Mouse (Mus musculus) lung, embryonic 16.5 days (tissue): ENCODE data around the gene Ndufa7. TPM values are rescaled to one million over a fixed set of nuclear protein-coding genes. Genes with fewer than 3 reads are reported as not detected.
"Not testable (repeated sequence)": the region's sequence is repeated elsewhere in the genome, so short reads cannot be mapped to it uniquely, and the experiment has no call there.

Source experiments
- ATAC-seq: fragments of 200-750 bp; cut with Nextera tagmentation; 2 replicates; pipeline ENCODE4 v1.8.0; 2017; ENCODE audit warnings: low read depth, mild to moderate bottlenecking, moderate library complexity
- H3K27ac ChIP-seq: fragments of 300-500 bp; sonication (generic); 2 replicates; pipeline ENCODE4 v1.5.1; 2014; ENCODE audit warnings: mild to moderate bottlenecking, control low read depth, low read length
- H3K27me3 ChIP-seq: fragments of 300-500 bp; sonication (generic); 2 replicates; pipeline ENCODE4 v1.6.1; 2014; ENCODE audit warnings: low read depth, low read length, mixed read lengths; ENCODE audit not compliant: control insufficient read depth, insufficient read depth
- H3K36me3 ChIP-seq: fragments of 300-500 bp; sonication (generic); 2 replicates; pipeline ENCODE4 v1.6.1; 2014; ENCODE audit warnings: low read length; ENCODE audit not compliant: control insufficient read depth, insufficient read depth
- H3K4me1 ChIP-seq: fragments of 300-500 bp; sonication (generic); replicated peaks from 2 replicates; pipeline ENCODE4 v1.6.1; 2014; ENCODE audit warnings: low read length, mixed read lengths; ENCODE audit not compliant: control insufficient read depth, insufficient read depth
- H3K4me2 ChIP-seq: fragments of 300-500 bp; sonication (generic); 2 replicates; pipeline ENCODE4 v1.6.1; 2014; ENCODE audit warnings: low read depth, low read length, control low read depth
- H3K4me3 ChIP-seq: fragments of 300-500 bp; sonication (generic); 2 replicates; pipeline ENCODE4 v1.5.1; 2014; ENCODE audit warnings: mild to moderate bottlenecking, low read length, control low read depth
- H3K9ac ChIP-seq: fragments of 300-500 bp; sonication (generic); 2 replicates; pipeline ENCODE4 v1.6.1; 2014; ENCODE audit warnings: low read length, control low read depth
- H3K9me3 ChIP-seq: fragments of 300-500 bp; sonication (generic); 2 replicates; pipeline ENCODE4 v1.6.1; 2016; ENCODE audit warnings: low read length; ENCODE audit not compliant: control insufficient read depth
- WGBS: fragments of 180-500 bp; shearing (Covaris S2); extraction: QIAGEN DNeasy Blood & Tissue Kit; methylation state at CpG from one replicate; pipeline ENCODE4 v1.1.7; 2014; 5-methylcytosine and 5-hydroxymethylcytosine counted together
- polyA plus RNA-seq: library from polyadenylated mRNA; unstranded; fragments of >200 nt; fragmentation: Nextera tagmentation; extraction: Ambion mirVana; gene quantifications from 2 replicates; pipeline ENCODE4 v1.2.1, GENCODE M21; 2015

The Ndufa7 gene
- polyA plus RNA-seq, 1 experiment from 2014 or later: 489 TPM

- no peaks in the 10 kb centered on the region for H3K9me3 ChIP-seq
- peak within 1 kb of the TSS; percentile 81 for H3K9ac ChIP-seq
- H3K4me1 ChIP-seq: peaks cover 10% of the 10 kb centered on the region
- WGBS: under 1% methylated on average over 45 of the region's 45 CpGs
- no peaks in the 10 kb centered on the region for H3K27me3 ChIP-seq
- peak; percentile 96 for ATAC-seq
- peak within 1 kb of the TSS; percentile 94 for H3K4me2 ChIP-seq
- no peaks in the 10 kb centered on the region; the same call in 1 of the 2 replicates for H3K36me3 ChIP-seq
- peak within 1 kb of the TSS; percentile 88 for H3K4me3 ChIP-seq
- H3K27ac ChIP-seq: peak within 1 kb of the TSS; percentile 73
These were observed 18.8 kb downstream of the Ndufa7 start, which contains the start of gene Cd320 for GRCm38 (mm10) chr17:33842966-33843795. Gene Cd320, plus strand, starts transcription at chr17:33843091.

GRCm38 (mm10) chr17:33844196-33844595 lies 19.8 kb downstream of the Ndufa7 start:
- H3K4me2 ChIP-seq: no peak overlapping the region; the same call in 1 of the 2 replicates
- no peaks in the 10 kb centered on the region for H3K9me3 ChIP-seq
- 58% methylated on average over 1 of the region's 1 CpGs for WGBS
- 0 out of 2 replicates have a peak overlapping the region, but pooled peaks have one; percentile 4 for H3K9ac ChIP-seq
- H3K27me3 ChIP-seq: no peaks in the 10 kb centered on the region
- H3K36me3 ChIP-seq: no peaks in the 10 kb centered on the region
- no peak for ATAC-seq
- H3K4me1 ChIP-seq: peaks cover 10% of the 10 kb centered on the region
- H3K4me3 ChIP-seq: no peak overlapping the region
- no peak overlapping the region for H3K27ac ChIP-seq

GRCm38 (mm10) chr17:33848139-33848538 lies 23.8 kb downstream of the Ndufa7 start:
- WGBS: 67% methylated on average over 8 of the region's 8 CpGs
- H3K4me2 ChIP-seq: no peak overlapping the region
- no peak overlapping the region for H3K9ac ChIP-seq
- H3K27ac ChIP-seq: no peak overlapping the region
- ATAC-seq: no peak
- H3K9me3 ChIP-seq: no peaks in the 10 kb centered on the region
- no peaks in the 10 kb centered on the region for H3K27me3 ChIP-seq
- H3K4me1 ChIP-seq: peaks cover 10% of the 10 kb centered on the region
- H3K36me3 ChIP-seq: 0 out of 2 replicates have a peak, but pooled peaks cover 2% of the 10 kb centered on the region
- H3K4me3 ChIP-seq: no peak overlapping the region

GRCm38 (mm10) chr17:33851331-33851730 lies 27.0 kb downstream of the Ndufa7 start:
- no peak overlapping the region for H3K27ac ChIP-seq
- ATAC-seq: no peak
- no peaks in the 10 kb centered on the region for H3K9me3 ChIP-seq
- no peaks in the 10 kb centered on the region for H3K27me3 ChIP-seq
- no peak overlapping the region for H3K4me3 ChIP-seq
- H3K9ac ChIP-seq: no peak overlapping the region
- no peaks in the 10 kb centered on the region for H3K4me1 ChIP-seq
- 0 out of 2 replicates have a peak, but pooled peaks cover 2% of the 10 kb centered on the region for H3K36me3 ChIP-seq
- H3K4me2 ChIP-seq: no peak overlapping the region
- WGBS: 32% methylated on average over 1 of the region's 1 CpGs

- 82% methylated on average over 4 of the region's 4 CpGs for WGBS
- Histone ChIP-seq H3K27me3 (no peaks in the 10 kb centered on the region), H3K36me3 (no peaks in the 10 kb centered on the region), H3K4me3 (no peak overlapping the region), H3K27ac (no peak overlapping the region), H3K9ac (no peak overlapping the region), H3K4me1 (no peaks in the 10 kb centered on the region), H3K9me3 (no peaks in the 10 kb centered on the region), H3K4me2 (no peak overlapping the region)
- no peak for ATAC-seq
These were observed 33.4 kb downstream of the Ndufa7 start for GRCm38 (mm10) chr17:33857816-33858215.

- no peak for ATAC-seq
- Histone ChIP-seq H3K4me3 (no peak overlapping the region), H3K27me3 (no peaks in the 10 kb centered on the region), H3K4me2 (no peak overlapping the region), H3K9ac (no peak overlapping the region), H3K4me1 (no peaks in the 10 kb centered on the region), H3K9me3 (no peaks in the 10 kb centered on the region), H3K36me3 (no peaks in the 10 kb centered on the region), H3K27ac (no peak overlapping the region)
- 26% methylated on average over 9 of the region's 9 CpGs for WGBS
These were observed 41.1 kb downstream of the Ndufa7 start for GRCm38 (mm10) chr17:33865330-33866030.

- not testable (repeated sequence) for H3K9ac ChIP-seq, H3K4me3 ChIP-seq, H3K27me3 ChIP-seq, H3K4me1 ChIP-seq, H3K4me2 ChIP-seq, ATAC-seq, H3K9me3 ChIP-seq, H3K27ac ChIP-seq
- WGBS: no CpG with 5 or more reads among the region's 12 CpGs
- H3K36me3 ChIP-seq: peaks cover 17% of the 10 kb centered on the region
These were observed 49.2 kb downstream of the Ndufa7 start, which contains the start of gene Gm7029 for GRCm38 (mm10) chr17:33873537-33873936. Gene Gm7029, plus strand, starts transcription at chr17:33873837.

GRCm38 (mm10) chr17:33874411-33874810 lies 50.0 kb downstream of the Ndufa7 start:
- H3K4me2 ChIP-seq: no peak overlapping the region
- WGBS: 82% methylated on average over 11 of the region's 11 CpGs
- no peaks in the 10 kb centered on the region for H3K4me1 ChIP-seq
- ATAC-seq: no peak
- peaks cover 21% of the 10 kb centered on the region for H3K36me3 ChIP-seq
- no peaks in the 10 kb centered on the region for H3K9me3 ChIP-seq
- no peak overlapping the region for H3K4me3 ChIP-seq
- no peak overlapping the region for H3K9ac ChIP-seq
- H3K27me3 ChIP-seq: no peaks in the 10 kb centered on the region
- no peak overlapping the region for H3K27ac ChIP-seq

- not testable (repeated sequence) for H3K4me2 ChIP-seq, H3K9me3 ChIP-seq, H3K27ac ChIP-seq, H3K9ac ChIP-seq, H3K27me3 ChIP-seq, H3K4me1 ChIP-seq, H3K4me3 ChIP-seq
- WGBS: 80% methylated on average over 5 of the region's 5 CpGs
- H3K36me3 ChIP-seq: peaks cover 26% of the 10 kb centered on the region
- ATAC-seq: 0 out of 2 replicates have a peak, but pooled peaks have one; percentile 38
These were observed 51.4 kb downstream of the Ndufa7 start for GRCm38 (mm10) chr17:33875797-33876196.
